Mouse (Mus musculus): ENCODE results near the gene Galnt16. TPM values are rescaled to one million over a fixed set of nuclear protein-coding genes. Genes with fewer than 3 reads are reported as not detected.

Galnt16 gene
- polyA plus RNA-seq, 1 experiment from 2014 or later: 6.0 TPM

DNA sequence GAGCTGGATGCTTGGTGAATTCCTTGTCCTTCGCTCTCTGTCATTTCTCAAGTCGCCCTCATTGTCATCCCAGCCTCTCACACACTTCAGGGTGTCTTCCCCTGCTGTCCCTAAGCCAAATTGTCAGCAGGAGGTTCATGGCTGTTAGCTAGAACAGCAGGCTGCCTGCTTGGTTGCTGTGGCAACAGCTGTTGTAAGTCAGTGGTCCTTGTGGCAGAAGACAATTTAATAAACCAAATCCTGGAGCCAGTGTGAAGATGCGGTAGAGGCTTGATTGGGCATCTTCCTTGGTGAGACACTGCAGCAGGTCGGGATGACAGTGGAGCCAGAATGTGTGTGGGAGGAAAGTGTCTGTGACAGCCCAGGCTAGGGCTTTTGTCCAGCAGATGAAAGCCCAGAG is 27.2 kb downstream of the Galnt16 start:
- no peak overlapping the region for H3K27ac ChIP-seq (ENCODE audit: low read length)
- no peak overlapping the region for H3K9ac ChIP-seq (ENCODE audit: low read length)
- H3K4me2 ChIP-seq (ENCODE audit: low read depth, low read length): no peak overlapping the region
- ATAC-seq (replicated peaks; ENCODE audit: extremely low read depth, insufficient read depth, low FRiP score): no peak
- H3K27me3 ChIP-seq (ENCODE audit: control insufficient read depth, insufficient read depth, low read length): no peaks in the 10 kb centered on the region; the same call in 1 of the 2 replicates
- no peak overlapping the region for H3K4me3 ChIP-seq (ENCODE audit: low read length)
- H3K36me3 ChIP-seq (ENCODE audit: control insufficient read depth, insufficient read depth): no peaks in the 10 kb centered on the region
- 19% methylated on average over 4 of the region's 4 CpGs for WGBS
- H3K9me3 ChIP-seq (replicated peaks; ENCODE audit: control insufficient read depth, low read length): no peaks in the 10 kb centered on the region
- no peaks in the 10 kb centered on the region; the same call in 1 of the 2 replicates for H3K4me1 ChIP-seq (ENCODE audit: control insufficient read depth, insufficient read depth, low read length)

GRCm38 (mm10) chr12:80549646-80550045 is 31.6 kb downstream of the Galnt16 start:
- no peak overlapping the region for H3K27ac ChIP-seq (ENCODE audit: low read length)
- ATAC-seq (replicated peaks; ENCODE audit: extremely low read depth, insufficient read depth, low FRiP score): no peak; the same call in 1 of the 2 replicates
- no peak overlapping the region for H3K4me3 ChIP-seq (ENCODE audit: low read length)
- H3K9me3 ChIP-seq (replicated peaks; ENCODE audit: control insufficient read depth, low read length): no peaks in the 10 kb centered on the region
- no peak overlapping the region for H3K4me2 ChIP-seq (ENCODE audit: low read depth, low read length)
- 60% methylated on average over 11 of the region's 11 CpGs for WGBS
- H3K4me1 ChIP-seq (ENCODE audit: control insufficient read depth, insufficient read depth, low read length): no peaks in the 10 kb centered on the region; the same call in 1 of the 2 replicates
- H3K27me3 ChIP-seq (ENCODE audit: control insufficient read depth, insufficient read depth, low read length): no peaks in the 10 kb centered on the region; the same call in 1 of the 2 replicates
- H3K9ac ChIP-seq (ENCODE audit: low read length): no peak overlapping the region
- H3K36me3 ChIP-seq (ENCODE audit: control insufficient read depth, insufficient read depth): no peaks in the 10 kb centered on the region

DNA sequence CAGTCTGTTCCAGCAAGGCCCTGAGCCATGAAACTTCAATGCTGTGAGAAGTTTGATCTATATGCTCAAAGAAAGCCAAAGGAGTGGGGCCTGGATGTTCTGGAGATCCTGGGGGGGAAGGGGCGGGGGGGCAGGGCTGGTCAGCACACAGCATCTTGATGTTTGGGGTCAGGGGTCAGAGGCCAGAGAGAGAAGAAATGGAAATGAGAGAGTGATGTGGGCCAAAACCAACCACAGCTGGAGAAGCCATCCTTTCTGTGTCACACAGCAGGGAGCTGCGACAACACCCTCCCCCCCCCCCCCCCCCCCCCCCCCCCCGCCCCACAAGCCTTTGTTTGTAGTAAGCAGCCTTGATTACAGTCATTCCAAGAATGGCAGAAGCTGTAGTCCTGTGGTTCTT is 35.1 kb downstream of the Galnt16 start:
- no peak overlapping the region for H3K4me3 ChIP-seq (ENCODE audit: low read length)

DNA sequence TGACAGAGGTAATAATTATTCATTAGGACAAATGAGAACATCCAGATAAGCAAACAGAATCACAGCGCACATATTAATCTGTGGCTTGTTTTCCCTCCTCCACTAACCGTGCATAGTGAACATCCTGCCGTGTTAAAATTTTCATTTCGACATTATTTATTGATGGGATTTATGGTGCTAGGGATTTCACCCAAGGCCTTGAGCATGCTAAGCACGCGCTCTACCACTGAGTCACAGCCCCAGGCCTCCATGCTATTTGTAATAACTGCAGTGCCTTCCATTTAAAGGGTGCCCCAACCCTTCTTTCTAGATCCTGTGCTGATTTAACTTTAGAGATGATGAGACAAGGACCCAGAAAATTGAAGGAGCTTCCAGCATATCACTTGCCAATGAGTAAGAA is 36.2 kb downstream of the Galnt16 start:
- H3K36me3 ChIP-seq (ENCODE audit: control insufficient read depth, insufficient read depth): no peaks in the 10 kb centered on the region
- no peak for ATAC-seq (replicated peaks; ENCODE audit: extremely low read depth, insufficient read depth, low FRiP score)
- H3K27ac ChIP-seq (ENCODE audit: low read length): no peak overlapping the region
- H3K27me3 ChIP-seq (ENCODE audit: control insufficient read depth, insufficient read depth, low read length): no peaks in the 10 kb centered on the region
- no peak overlapping the region for H3K4me3 ChIP-seq (ENCODE audit: low read length)
- 86% methylated on average over 6 of the region's 6 CpGs for WGBS
- H3K4me1 ChIP-seq (ENCODE audit: control insufficient read depth, insufficient read depth, low read length): no peaks in the 10 kb centered on the region; the same call in 1 of the 2 replicates
- H3K9ac ChIP-seq (ENCODE audit: low read length): no peak overlapping the region
- no peak overlapping the region for H3K4me2 ChIP-seq (ENCODE audit: low read depth, low read length)
- H3K9me3 ChIP-seq (replicated peaks; ENCODE audit: control insufficient read depth, low read length): no peaks in the 10 kb centered on the region

More for the DNA sequence above, 35.1 kb downstream of the Galnt16 start:
- Histone ChIP-seq H3K4me2 (ENCODE audit: low read depth, low read length) (no peak overlapping the region), H3K27ac (ENCODE audit: low read length) (no peak overlapping the region), H3K27me3 (ENCODE audit: control insufficient read depth, insufficient read depth, low read length) (no peaks in the 10 kb centered on the region), H3K9ac (ENCODE audit: low read length) (no peak overlapping the region), H3K36me3 (ENCODE audit: control insufficient read depth, insufficient read depth) (no peaks in the 10 kb centered on the region), H3K4me1 (ENCODE audit: control insufficient read depth, insufficient read depth, low read length) (no peaks in the 10 kb centered on the region; the same call in 1 of the 2 replicates), H3K9me3 (replicated peaks; ENCODE audit: control insufficient read depth, low read length) (no peaks in the 10 kb centered on the region)
- WGBS: 15% methylated on average over 2 of the region's 3 CpGs
- ATAC-seq (replicated peaks; ENCODE audit: extremely low read depth, insufficient read depth, low FRiP score): no peak

- WGBS: 16% methylated on average over 2 of the region's 2 CpGs
- H3K9me3 ChIP-seq (replicated peaks; ENCODE audit: control insufficient read depth, low read length): no peaks in the 10 kb centered on the region
- H3K27ac ChIP-seq (ENCODE audit: low read length): no peak overlapping the region
- no peaks in the 10 kb centered on the region for H3K27me3 ChIP-seq (ENCODE audit: control insufficient read depth, insufficient read depth, low read length)
- H3K36me3 ChIP-seq (ENCODE audit: control insufficient read depth, insufficient read depth): no peaks in the 10 kb centered on the region
- H3K4me1 ChIP-seq (ENCODE audit: control insufficient read depth, insufficient read depth, low read length): peaks cover 17% of the 10 kb centered on the region
- no peak overlapping the region for H3K4me3 ChIP-seq (ENCODE audit: low read length)
- no peak for ATAC-seq (replicated peaks; ENCODE audit: extremely low read depth, insufficient read depth, low FRiP score)
- no peak overlapping the region for H3K4me2 ChIP-seq (ENCODE audit: low read depth, low read length)
- H3K9ac ChIP-seq (ENCODE audit: low read length): no peak overlapping the region
Measured at GRCm38 (mm10) chr12:80561904-80562303, 43.8 kb downstream of the Galnt16 start.

GRCm38 (mm10) chr12:80562793-80563192 is 44.7 kb downstream of the Galnt16 start:
- 27% methylated on average over 5 of the region's 5 CpGs for WGBS
- H3K9me3 ChIP-seq (replicated peaks; ENCODE audit: control insufficient read depth, low read length): no peaks in the 10 kb centered on the region
- no peak overlapping the region for H3K9ac ChIP-seq (ENCODE audit: low read length)
- peak overlapping the region; percentile 17; the same call in 1 of the 2 replicates for H3K4me2 ChIP-seq (ENCODE audit: low read depth, low read length)
- H3K4me3 ChIP-seq (ENCODE audit: low read length): no peak overlapping the region
- no peaks in the 10 kb centered on the region for H3K36me3 ChIP-seq (ENCODE audit: control insufficient read depth, insufficient read depth)
- no peaks in the 10 kb centered on the region for H3K27me3 ChIP-seq (ENCODE audit: control insufficient read depth, insufficient read depth, low read length)
- peaks cover 17% of the 10 kb centered on the region for H3K4me1 ChIP-seq (ENCODE audit: control insufficient read depth, insufficient read depth, low read length)
- H3K27ac ChIP-seq (ENCODE audit: low read length): peak overlapping the region; percentile 75
- ATAC-seq (replicated peaks; ENCODE audit: extremely low read depth, insufficient read depth, low FRiP score): peak; percentile 83

- Histone ChIP-seq H3K4me1 (ENCODE audit: control insufficient read depth, insufficient read depth, low read length) (peaks cover 17% of the 10 kb centered on the region), H3K27ac (ENCODE audit: low read length) (no peak overlapping the region)
- WGBS: 48% methylated on average over 6 of the region's 6 CpGs
Measured at GRCm38 (mm10) chr12:80564990-80565389, 46.9 kb downstream of the Galnt16 start.

GRCm38 (mm10) chr12:80565793-80566192 is 47.7 kb downstream of the Galnt16 start:
- Histone ChIP-seq H3K9me3 (replicated peaks; ENCODE audit: control insufficient read depth, low read length) (no peaks in the 10 kb centered on the region), H3K27me3 (ENCODE audit: control insufficient read depth, insufficient read depth, low read length) (no peaks in the 10 kb centered on the region), H3K4me2 (ENCODE audit: low read depth, low read length) (no peak overlapping the region), H3K4me1 (ENCODE audit: control insufficient read depth, insufficient read depth, low read length) (peaks cover 17% of the 10 kb centered on the region), H3K9ac (ENCODE audit: low read length) (no peak overlapping the region), H3K36me3 (ENCODE audit: control insufficient read depth, insufficient read depth) (no peaks in the 10 kb centered on the region), H3K27ac (ENCODE audit: low read length) (no peak overlapping the region), H3K4me3 (ENCODE audit: low read length) (no peak overlapping the region)
- 79% methylated on average over 2 of the region's 2 CpGs for WGBS
- ATAC-seq (replicated peaks; ENCODE audit: extremely low read depth, insufficient read depth, low FRiP score): no peak

More at GRCm38 (mm10) chr12:80564990-80565389, 46.9 kb downstream of the Galnt16 start:
- no peak for ATAC-seq (replicated peaks; ENCODE audit: extremely low read depth, insufficient read depth, low FRiP score)
- Histone ChIP-seq H3K36me3 (ENCODE audit: control insufficient read depth, insufficient read depth) (no peaks in the 10 kb centered on the region), H3K9me3 (replicated peaks; ENCODE audit: control insufficient read depth, low read length) (no peaks in the 10 kb centered on the region), H3K4me2 (ENCODE audit: low read depth, low read length) (no peak overlapping the region), H3K4me3 (ENCODE audit: low read length) (no peak overlapping the region), H3K27me3 (ENCODE audit: control insufficient read depth, insufficient read depth, low read length) (no peaks in the 10 kb centered on the region), H3K9ac (ENCODE audit: low read length) (no peak overlapping the region)

GRCm38 (mm10) chr12:80566502-80566901 is 48.4 kb downstream of the Galnt16 start:
- 75% methylated on average over 4 of the region's 4 CpGs for WGBS
- Histone ChIP-seq H3K4me1 (ENCODE audit: control insufficient read depth, insufficient read depth, low read length) (peaks cover 17% of the 10 kb centered on the region), H3K27ac (ENCODE audit: low read length) (no peak overlapping the region), H3K4me3 (ENCODE audit: low read length) (no peak overlapping the region), H3K9ac (ENCODE audit: low read length) (no peak overlapping the region), H3K27me3 (ENCODE audit: control insufficient read depth, insufficient read depth, low read length) (no peaks in the 10 kb centered on the region), H3K4me2 (ENCODE audit: low read depth, low read length) (no peak overlapping the region), H3K9me3 (replicated peaks; ENCODE audit: control insufficient read depth, low read length) (no peaks in the 10 kb centered on the region), H3K36me3 (ENCODE audit: control insufficient read depth, insufficient read depth) (no peaks in the 10 kb centered on the region)
- no peak for ATAC-seq (replicated peaks; ENCODE audit: extremely low read depth, insufficient read depth, low FRiP score)

Data from heart, embryonic 16.5 days (tissue).